Mouse (Mus musculus) olfactory bulb, adult 2 months (tissue): ENCODE data around the gene Dcn.

Experiments used
- CTCF ChIP-seq: fragments of 200-500 bp; IDR thresholded peaks from 2 replicates; pipeline ENCODE4 v1.5.1; 2012; ENCODE audit warnings: low read depth, mild to moderate bottlenecking, low read length, moderate library complexity; ENCODE audit not compliant: insufficient read depth
- POLR2A ChIP-seq: fragments of 200-500 bp; IDR thresholded peaks from 2 replicates; pipeline ENCODE4 v1.6.1; 2012; ENCODE audit warnings: mild to moderate bottlenecking, low read depth, low read length, moderate library complexity; ENCODE audit not compliant: insufficient read depth

GRCm38 (mm10) chr10:97564957-97565856 is 85.8 kb downstream of the Dcn start, which contains the start of gene Lum:
- TF ChIP-seq CTCF (no peak), POLR2A (no peak)
